Mouse (Mus musculus) myocyte (in vitro differentiated cells): ENCODE measurements around the gene Ehbp1l1. TPM values are rescaled to one million over a fixed set of nuclear protein-coding genes. Genes with fewer than 3 reads are reported as not detected.
"Not testable (repeated sequence)": the region's sequence is repeated elsewhere in the genome, so short reads cannot be mapped to it uniquely, and the experiment has no call there.

Experiments
- H3K27me3 ChIP-seq: one replicate; pipeline ENCODE4 v1.6.1; 2011; ENCODE audit not compliant: control insufficient read depth, insufficient read depth, insufficient read length
- H3K36me3 ChIP-seq: one replicate; pipeline ENCODE4 v1.6.1; 2011; ENCODE audit not compliant: control insufficient read depth, insufficient read depth
- H3K4me2 ChIP-seq: one replicate; pipeline ENCODE4 v1.6.1; 2011; ENCODE audit warnings: low read depth, control low read depth
- H3K4me3 ChIP-seq: one replicate; pipeline ENCODE4 v1.5.1; 2011; ENCODE audit warnings: mild to moderate bottlenecking, control low read depth, moderate library complexity
- H3K79me2 ChIP-seq: one replicate; pipeline ENCODE4 v1.6.1; 2011; ENCODE audit not compliant: control insufficient read depth, insufficient read depth
- H3ac ChIP-seq: one replicate; pipeline ENCODE4 v1.6.1; 2011; ENCODE audit not compliant: control insufficient read depth, insufficient read length
- CEBPB ChIP-seq: IDR thresholded peaks from 2 replicates; pipeline ENCODE4 v1.6.1; 2011; ENCODE audit warnings: mild to moderate bottlenecking, moderate library complexity; ENCODE audit not compliant: poor library complexity, insufficient read depth, severe bottlenecking
- E2F4 ChIP-seq: IDR thresholded peaks from one replicate; pipeline ENCODE4 v1.6.1; 2011; ENCODE audit warnings: mild to moderate bottlenecking, control low read depth, moderate library complexity; ENCODE audit not compliant: insufficient read depth
- MAX ChIP-seq: IDR thresholded peaks from one replicate; pipeline ENCODE4 v1.6.1; 2011; ENCODE audit warnings: low read depth, mild to moderate bottlenecking, control low read depth
- MYOD1 ChIP-seq, 3 experiments: IDR thresholded peaks; one replicate each; pipeline ENCODE4 v1.6.1; 2011; ENCODE audit warnings: control low read depth in 2 of 3, low read depth in 2 of 3, mild to moderate bottlenecking in 2 of 3, moderate library complexity in 1 of 3; ENCODE audit not compliant: insufficient read length in 2 of 3, control insufficient read depth in 1 of 3
- MYOG ChIP-seq, 3 experiments: IDR thresholded peaks; one replicate each; pipeline ENCODE4 v1.6.1; 2011; ENCODE audit warnings: control low read depth in 2 of 3, low read depth in 2 of 3, mild to moderate bottlenecking in 2 of 3; ENCODE audit not compliant: insufficient read length in 2 of 3, control insufficient read depth in 1 of 3, insufficient read depth in 1 of 3
- POLR2A ChIP-seq: IDR thresholded peaks from one replicate; pipeline ENCODE4 v1.6.1; 2011; ENCODE audit warnings: low read depth, mild to moderate bottlenecking, control low read depth, moderate library complexity; ENCODE audit not compliant: insufficient read length
- POLR2AphosphoS2 ChIP-seq: IDR thresholded peaks from one replicate; pipeline ENCODE4 v1.6.1; 2011; ENCODE audit warnings: low read depth, control low read depth; ENCODE audit not compliant: insufficient read length
- REST ChIP-seq: IDR thresholded peaks from one replicate; pipeline ENCODE4 v1.6.1; 2011; ENCODE audit warnings: mild to moderate bottlenecking, control low read depth, moderate library complexity; ENCODE audit not compliant: insufficient read depth, insufficient read length
- SRF ChIP-seq: IDR thresholded peaks from one replicate; pipeline ENCODE4 v1.6.1; 2011; ENCODE audit warnings: low read depth; ENCODE audit not compliant: control insufficient read depth, insufficient read length
- TCF12 ChIP-seq: IDR thresholded peaks from one replicate; pipeline ENCODE4 v1.6.1; 2011; ENCODE audit warnings: mild to moderate bottlenecking, control low read depth; ENCODE audit not compliant: poor library complexity, insufficient read depth, severe bottlenecking
- TCF3 ChIP-seq: IDR thresholded peaks from one replicate; pipeline ENCODE4 v1.6.1; 2011; ENCODE audit warnings: low read depth, control low read depth; ENCODE audit not compliant: insufficient read length
- USF1 ChIP-seq: IDR thresholded peaks from one replicate; pipeline ENCODE4 v1.6.1; 2011; ENCODE audit warnings: low read depth, mild to moderate bottlenecking, control low read depth, moderate library complexity
- polyA plus RNA-seq: library from polyadenylated mRNA; unstranded; fragments of >200 nt; fragmentation: generic; extraction: Trizol; gene quantifications from one replicate; pipeline ENCODE4 v1.2.1, GENCODE M21; 2012; ENCODE audit warnings: missing spikeins

The Ehbp1l1 gene
- polyA plus RNA-seq, 1 experiment, result 97.4 TPM

DNA sequence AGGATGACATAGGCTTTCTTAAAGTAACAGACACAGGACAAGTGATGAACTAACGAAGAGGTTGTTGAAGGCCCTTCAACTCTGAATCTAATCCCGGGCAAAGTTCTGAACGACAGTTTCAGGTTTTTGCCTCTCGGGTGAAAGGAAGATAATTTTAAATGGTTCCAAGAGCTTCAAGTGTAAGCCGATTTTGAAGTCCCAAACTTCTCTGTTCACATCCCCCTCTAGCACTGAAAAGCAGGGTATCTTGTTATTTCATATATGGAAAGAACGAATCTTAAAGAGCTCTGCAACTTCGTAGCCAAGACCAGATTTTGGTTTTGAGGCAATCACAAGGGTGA is 37.1 kb downstream of the Ehbp1l1 start:
- TF ChIP-seq CEBPB, result no peak
- no peak for TF ChIP-seq TCF12
- no peak for TF ChIP-seq MYOD1 (IDR thresholded peaks at IDR 0.05; ENCODE audit: control insufficient read depth in 1 of 3, insufficient read length in 2 of 3, low read depth in 2 of 3)
- no peak for TF ChIP-seq TCF3
- no peak for TF ChIP-seq MYOG (IDR thresholded peaks at IDR 0.05; ENCODE audit: control insufficient read depth in 1 of 3, insufficient read depth in 1 of 3, insufficient read length in 2 of 3, low read depth in 2 of 3)
- no peak for TF ChIP-seq POLR2AphosphoS2
- TF ChIP-seq MAX, result no peak
- TF ChIP-seq SRF, result no peak
- Histone ChIP-seq H3ac (peak overlapping the region; percentile 22), H3K36me3 (no peaks in the 10 kb centered on the region), H3K4me2 (peak overlapping the region; percentile 95), H3K79me2 (peaks cover 49% of the 10 kb centered on the region), H3K27me3 (no peaks in the 10 kb centered on the region), H3K4me3 (peak overlapping the region; percentile 94)

DNA sequence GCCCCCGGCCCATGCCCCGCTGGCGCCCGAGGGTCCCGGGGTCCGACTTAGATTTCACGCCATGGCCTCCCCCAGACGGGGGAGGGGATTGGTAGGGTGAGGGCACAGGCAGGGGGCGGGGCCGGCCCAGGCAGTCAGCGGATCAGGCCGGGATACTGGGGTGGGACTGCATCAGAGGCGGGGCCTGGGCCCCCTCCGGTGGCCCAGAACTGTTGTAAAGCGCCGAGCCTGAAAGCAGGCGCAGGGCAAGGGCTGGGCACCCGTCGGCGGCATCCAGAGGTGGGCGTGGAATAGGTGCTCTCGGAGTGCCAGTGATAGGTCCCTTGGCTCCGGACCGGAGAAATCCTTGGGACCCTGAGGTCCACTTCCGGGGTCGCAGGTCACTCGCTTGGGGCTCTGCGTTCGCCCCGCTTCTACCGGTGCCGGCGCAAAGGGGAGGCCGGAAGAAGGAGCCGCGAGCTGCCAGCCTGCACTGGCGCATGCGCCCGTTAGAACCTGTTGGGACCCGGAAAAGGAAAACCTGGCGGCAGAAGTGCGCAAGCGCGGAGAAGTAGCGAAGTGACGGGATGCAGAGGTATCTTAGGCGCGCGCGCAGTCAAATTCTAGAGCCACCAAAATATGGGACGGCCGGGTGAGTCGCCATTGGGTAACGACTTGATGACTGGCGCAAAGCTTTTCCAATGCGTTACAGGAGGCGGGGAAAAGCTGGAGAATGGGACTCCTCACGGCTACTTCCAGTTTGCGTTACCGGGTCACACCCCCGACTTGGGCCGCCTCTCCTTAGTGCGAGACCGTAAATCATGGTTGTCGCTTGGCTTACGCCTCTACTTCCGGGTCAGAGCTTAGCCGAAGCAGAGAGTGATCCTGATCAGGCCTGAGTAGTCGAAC is 37.7 kb downstream of the Ehbp1l1 start, which contains the start of the genes Map3k11 and Pcnx3:
TSS of gene Map3k11 (plus strand) at position 543 of the 888 bp plus-strand sequence.
TSS of gene Pcnx3 (minus strand) at position 709 of the 888 bp plus-strand sequence.
- H3K79me2 ChIP-seq, result peaks cover 43% of the 10 kb centered on the region
- no peaks in the 10 kb centered on the region for H3K36me3 ChIP-seq
- H3K4me2 ChIP-seq, result peak within 1 kb of the TSS; percentile 96
- no peaks in the 10 kb centered on the region for H3K27me3 ChIP-seq
- H3ac ChIP-seq, result peak within 1 kb of the TSS; percentile 73
- H3K4me3 ChIP-seq, result peak within 1 kb of the TSS; percentile 94
- TF ChIP-seq USF1 (no peak), MAX (peak; percentile 35), POLR2AphosphoS2 (peak; percentile 66), E2F4 (peak; percentile 54), MYOG (IDR thresholded peaks at IDR 0.05; ENCODE audit: control insufficient read depth in 1 of 3, insufficient read depth in 1 of 3, insufficient read length in 2 of 3, low read depth in 2 of 3) (no peak), POLR2A (peak; percentile 65), CEBPB (no peak), SRF (peak; percentile 74)

DNA sequence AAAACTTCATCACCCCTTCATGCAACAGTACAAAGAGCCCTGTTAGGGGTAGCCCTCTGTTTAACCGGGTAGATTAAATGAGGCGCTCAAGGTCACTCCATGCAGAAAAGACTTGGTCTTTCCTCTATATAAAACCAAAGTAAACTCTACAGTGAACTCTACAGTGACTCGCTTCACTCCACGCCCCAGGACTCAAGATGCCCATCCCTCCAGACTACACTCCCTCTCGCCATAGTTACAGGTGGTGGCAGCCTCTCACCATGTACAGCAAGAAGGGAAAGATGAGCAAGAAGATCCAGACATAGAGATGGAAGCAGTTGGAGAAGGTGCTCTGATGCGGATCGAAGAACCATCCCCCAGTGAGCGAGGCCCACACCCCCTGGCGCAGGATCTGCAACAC is 38.4 kb downstream of the Ehbp1l1 start:
- Histone ChIP-seq H3K36me3 (no peaks in the 10 kb centered on the region), H3K79me2 (peaks cover 37% of the 10 kb centered on the region), H3K4me2 (peak overlapping the region; percentile 96), H3K4me3 (peak overlapping the region; percentile 94), H3ac (peak overlapping the region; percentile 73), H3K27me3 (no peaks in the 10 kb centered on the region)
- no peak for TF ChIP-seq SRF
- TF ChIP-seq POLR2A, result no peak
- TF ChIP-seq TCF12, result no peak
- no peak for TF ChIP-seq MAX
- TF ChIP-seq USF1, result no peak
- TF ChIP-seq MYOD1 (IDR thresholded peaks at IDR 0.05; ENCODE audit: control insufficient read depth in 1 of 3, insufficient read length in 2 of 3, low read depth in 2 of 3), result no peak
- TF ChIP-seq E2F4, result no peak
- TF ChIP-seq POLR2AphosphoS2, result no peak
- no peak for TF ChIP-seq REST
- TF ChIP-seq TCF3, result no peak
- no peak for TF ChIP-seq MYOG (IDR thresholded peaks at IDR 0.05; ENCODE audit: control insufficient read depth in 1 of 3, insufficient read depth in 1 of 3, insufficient read length in 2 of 3, low read depth in 2 of 3)
- no peak for TF ChIP-seq CEBPB

DNA sequence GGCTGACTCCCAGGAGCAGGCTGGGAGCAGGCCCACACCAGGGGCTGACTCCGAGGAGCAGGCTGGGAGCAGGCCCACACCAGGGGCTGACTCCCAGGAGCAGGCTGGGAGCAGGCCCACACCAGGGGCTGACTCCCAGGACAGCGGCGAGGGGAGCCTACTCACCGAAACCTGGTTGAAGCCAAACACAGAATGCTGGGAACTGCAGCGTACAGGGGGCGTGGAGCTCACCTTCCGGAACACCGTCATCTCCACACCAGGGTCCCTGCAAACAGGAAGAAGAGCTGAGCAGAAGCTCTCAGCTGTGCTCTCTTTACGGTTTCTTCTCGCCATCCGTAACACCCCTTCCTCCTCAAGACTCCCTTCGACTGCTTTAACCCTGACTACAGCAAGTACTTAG is 39.2 kb downstream of the Ehbp1l1 start:
- H3K79me2 ChIP-seq, result peaks cover 29% of the 10 kb centered on the region
- H3K36me3 ChIP-seq, H3ac ChIP-seq, H3K27me3 ChIP-seq, H3K4me3 ChIP-seq: not testable (repeated sequence)
- peak overlapping the region; percentile 96 for H3K4me2 ChIP-seq

DNA sequence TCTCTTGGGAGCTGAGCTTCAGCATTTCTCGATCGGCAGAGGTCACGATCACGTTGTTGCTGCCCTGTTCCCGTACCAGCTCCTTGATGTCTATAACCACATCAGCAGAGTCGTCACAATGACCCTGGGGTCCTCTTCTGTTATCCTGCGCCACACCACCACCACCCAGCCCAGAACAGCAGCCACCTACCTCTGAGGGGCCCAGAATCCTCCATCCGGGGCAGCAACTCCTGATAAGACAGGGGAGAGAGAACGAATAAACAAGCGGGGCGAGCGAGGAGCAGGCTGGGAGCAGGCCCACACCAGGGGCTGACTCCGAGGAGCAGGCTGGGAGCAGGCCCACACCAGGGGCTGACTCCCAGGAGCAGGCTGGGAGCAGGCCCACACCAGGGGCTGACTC is 39.7 kb downstream of the Ehbp1l1 start:
- Histone ChIP-seq H3K79me2 (peaks cover 24% of the 10 kb centered on the region), H3ac (no peak overlapping the region), H3K36me3 (no peaks in the 10 kb centered on the region), H3K4me3 (no peak overlapping the region), H3K4me2 (no peak overlapping the region), H3K27me3 (no peaks in the 10 kb centered on the region)
- no peak for TF ChIP-seq USF1
- no peak for TF ChIP-seq TCF3
- no peak for TF ChIP-seq CEBPB
- no peak for TF ChIP-seq REST
- no peak for TF ChIP-seq E2F4
- TF ChIP-seq MYOD1 (IDR thresholded peaks at IDR 0.05; ENCODE audit: control insufficient read depth in 1 of 3, insufficient read length in 2 of 3, low read depth in 2 of 3), result no peak
- no peak for TF ChIP-seq SRF
- no peak for TF ChIP-seq MAX
- no peak for TF ChIP-seq POLR2AphosphoS2
- TF ChIP-seq TCF12, result no peak
